Mouse (Mus musculus): Measurements from ENCODE around the gene Mief1.

GRCm38 (mm10) chr15:80266281-80266680, 32.5 kb downstream of the Mief1 start:
- TF ChIP-seq POLR2A (IDR thresholded peaks at IDR 0.05; ENCODE audit: insufficient read length, low read depth) (no peak), MAX (IDR thresholded peaks at IDR 0.05; ENCODE audit: low read depth) (no peak), CEBPB (IDR thresholded peaks at IDR 0.05; ENCODE audit: insufficient read depth, poor library complexity, severe bottlenecking) (no peak)

Data from myocyte (in vitro differentiated cells).